Mouse (Mus musculus) heart, embryonic 16.5 days (tissue): ENCODE measurements around the gene Gal3st2. TPM values are rescaled to one million over a fixed set of nuclear protein-coding genes. Genes with fewer than 3 reads are reported as not detected.
"Not testable (repeated sequence)": the region's sequence is repeated elsewhere in the genome, so short reads cannot be mapped to it uniquely, and the experiment has no call there.

Source experiments
- ATAC-seq: fragments of 200-750 bp; cut with Nextera tagmentation; replicated peaks from 2 replicates; pipeline ENCODE4 v1.8.0; 2017; ENCODE audit warnings: moderate number of reproducible peaks; ENCODE audit not compliant: insufficient read depth, low FRiP score; ENCODE audit errors: extremely low read depth
- H3K27ac ChIP-seq: fragments of 300-500 bp; sonication (generic); 2 replicates; pipeline ENCODE4 v1.5.1; 2014; ENCODE audit warnings: mild to moderate bottlenecking, low read length, control low read depth, moderate library complexity
- H3K27me3 ChIP-seq: fragments of 300-500 bp; sonication (generic); 2 replicates; pipeline ENCODE4 v1.6.1; 2014; ENCODE audit warnings: low read length, mixed read lengths; ENCODE audit not compliant: control insufficient read depth, insufficient read depth
- H3K36me3 ChIP-seq: fragments of 300-500 bp; sonication (generic); 2 replicates; pipeline ENCODE4 v1.6.1; 2014; ENCODE audit not compliant: control insufficient read depth, insufficient read depth
- H3K4me1 ChIP-seq: fragments of 300-500 bp; sonication (generic); 2 replicates; pipeline ENCODE4 v1.6.1; 2014; ENCODE audit warnings: low read length, mixed read lengths; ENCODE audit not compliant: control insufficient read depth, insufficient read depth
- H3K4me2 ChIP-seq: fragments of 300-500 bp; sonication (generic); 2 replicates; pipeline ENCODE4 v1.6.1; 2014; ENCODE audit warnings: low read depth, mild to moderate bottlenecking, control low read depth, low read length
- H3K4me3 ChIP-seq: fragments of 300-500 bp; sonication (generic); 2 replicates; pipeline ENCODE4 v1.5.1; 2014; ENCODE audit warnings: mild to moderate bottlenecking, control low read depth, low read length
- H3K9ac ChIP-seq: fragments of 300-500 bp; sonication (generic); 2 replicates; pipeline ENCODE4 v1.6.1; 2014; ENCODE audit warnings: low read length, control low read depth
- H3K9me3 ChIP-seq: fragments of 300-500 bp; sonication (generic); replicated peaks from 2 replicates; pipeline ENCODE4 v1.6.1; 2016; ENCODE audit warnings: low read length; ENCODE audit not compliant: control insufficient read depth
- WGBS: fragments of 180-500 bp; shearing (Covaris S2); extraction: QIAGEN DNeasy Blood & Tissue Kit; methylation state at CpG from one replicate; pipeline ENCODE4 v1.1.7; 2014; 5-methylcytosine and 5-hydroxymethylcytosine counted together
- polyA plus RNA-seq: library from polyadenylated mRNA; unstranded; fragments of >200 nt; fragmentation: Nextera tagmentation; extraction: Ambion mirVana; gene quantifications from 2 replicates; pipeline ENCODE4 v1.2.1, GENCODE M21; 2015

Gene Gal3st2
- polyA plus RNA-seq, 1 experiment from 2014 or later = 0.14 TPM

GRCm38 (mm10) chr1:93923098-93923497 is 62.0 kb downstream of the Gal3st2 start:
- H3K36me3 ChIP-seq, ATAC-seq, H3K9me3 ChIP-seq, H3K27ac ChIP-seq, H3K4me3 ChIP-seq, H3K4me1 ChIP-seq, H3K9ac ChIP-seq, H3K27me3 ChIP-seq, H3K4me2 ChIP-seq: not testable (repeated sequence)
- WGBS = 40% methylated on average over 2 of the region's 2 CpGs

Other genes starting within 250 kb of the Gal3st2 start
- 150 and 158 TPM in 2 replicates for gene Stk25, start 202.6 kb upstream of the Gal3st2 start, polyA plus RNA-seq
- 41.4 and 46.4 TPM in 2 replicates for gene Bok, start 175.6 kb upstream of the Gal3st2 start, polyA plus RNA-seq
- gene Atg4b, start 109.8 kb upstream of the Gal3st2 start, polyA plus RNA-seq = 54.8 and 61.8 TPM in 2 replicates
- 54.3 and 54.4 TPM in 2 replicates for gene Thap4, start 106.4 kb upstream of the Gal3st2 start, polyA plus RNA-seq
- 154 and 172 TPM in 2 replicates for gene Dtymk, start 59.4 kb upstream of the Gal3st2 start, polyA plus RNA-seq
- gene Ing5, start 57.3 kb upstream of the Gal3st2 start, polyA plus RNA-seq = 13.0 and 13.4 TPM in 2 replicates
- 17.9 and 18.5 TPM in 2 replicates for gene D2hgdh, start 36.4 kb upstream of the Gal3st2 start, polyA plus RNA-seq
- 0.14 and 0.18 TPM in 2 replicates for gene Gal3st2b, start 57.0 kb downstream of the Gal3st2 start, polyA plus RNA-seq
- gene Gal3st2c, start 129.2 kb downstream of the Gal3st2 start, polyA plus RNA-seq = 0.03 TPM in 1 of 2 replicates, not detected in the other
- not detected in 2 replicates for gene Neu4, start 159.1 kb downstream of the Gal3st2 start, polyA plus RNA-seq
- 2.1 and 3.7 TPM in 2 replicates for gene Pdcd1, start 191.2 kb downstream of the Gal3st2 start, polyA plus RNA-seq